Mouse (Mus musculus) erythroblast, embryonic 14.5 days (primary cell): ENCODE results near the gene Map2k4. TPM values are rescaled to one million over a fixed set of nuclear protein-coding genes. Genes with fewer than 3 reads are reported as not detected.

Experiments
- H3K27me3 ChIP-seq: 2 replicates; pipeline ENCODE4 v1.6.1; 2012; ENCODE audit warnings: inconsistent platforms; ENCODE audit not compliant: control insufficient read depth
- H3K36me3 ChIP-seq: 2 replicates; pipeline ENCODE4 v1.6.1; 2012; ENCODE audit warnings: mild to moderate bottlenecking, inconsistent platforms; ENCODE audit not compliant: control insufficient read depth
- H3K4me1 ChIP-seq: 2 replicates; pipeline ENCODE4 v1.6.1; 2012; ENCODE audit warnings: inconsistent platforms; ENCODE audit not compliant: control insufficient read depth
- H3K4me3 ChIP-seq: replicated peaks from 2 replicates; pipeline ENCODE3; 2012; ENCODE audit warnings: moderate library complexity, mild to moderate bottlenecking, inconsistent platforms
- H3K9me3 ChIP-seq: 2 replicates; pipeline ENCODE4 v1.6.1; 2012; ENCODE audit warnings: low read length, inconsistent platforms, mixed read lengths; ENCODE audit not compliant: control insufficient read depth
- GATA1 ChIP-seq: IDR thresholded peaks from 2 replicates; pipeline ENCODE4 v1.6.1; 2012; ENCODE audit warnings: low read length, inconsistent platforms, mixed read lengths
- TAL1 ChIP-seq: IDR thresholded peaks from 3 replicates; pipeline ENCODE4 v1.6.1; 2012; ENCODE audit warnings: low read length, inconsistent platforms, mixed read lengths
- polyA plus RNA-seq: library from polyadenylated mRNA; stranded (reverse); fragments of >175 nt; gene quantifications from 2 replicates; pipeline ENCODE4 v1.2.3, GENCODE M21; 2012

The Map2k4 gene
- polyA plus RNA-seq, 1 experiment, result 1.2 TPM

DNA sequence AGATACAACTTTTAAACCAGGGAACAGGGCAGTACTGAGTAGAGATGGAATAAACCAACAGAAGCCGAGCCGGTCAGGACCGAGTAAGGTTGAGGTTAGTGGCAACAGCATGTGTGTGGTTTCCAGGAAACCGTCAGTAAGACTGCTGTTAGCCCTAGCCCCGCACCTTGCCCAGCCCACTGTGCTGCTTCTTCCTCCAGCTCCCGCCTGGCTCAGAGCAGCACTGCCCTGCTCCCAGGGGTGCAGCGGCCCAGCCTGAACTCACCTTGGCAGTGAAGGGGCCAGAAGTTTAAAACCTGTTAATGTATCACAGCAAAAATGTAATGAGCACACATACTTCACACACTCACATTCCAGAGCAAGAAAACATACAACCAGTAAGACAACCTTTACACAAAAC is 53.4 kb downstream of the Map2k4 start:
- H3K4me1 ChIP-seq, result peaks cover 32% of the 10 kb centered on the region
- no peaks in the 10 kb centered on the region for H3K9me3 ChIP-seq
- peaks cover 60% of the 10 kb centered on the region for H3K36me3 ChIP-seq
- H3K4me3 ChIP-seq, result no peak overlapping the region
- H3K27me3 ChIP-seq, result no peaks in the 10 kb centered on the region
- TF ChIP-seq TAL1 (no peak), GATA1 (no peak)

- Histone ChIP-seq H3K4me1 (peaks cover 4% of the 10 kb centered on the region; the same call in 1 of the 2 replicates), H3K36me3 (peaks cover 74% of the 10 kb centered on the region), H3K27me3 (no peaks in the 10 kb centered on the region), H3K9me3 (no peaks in the 10 kb centered on the region), H3K4me3 (no peak overlapping the region)
- TF ChIP-seq TAL1, result no peak
- TF ChIP-seq GATA1, result no peak
These were observed 58.4 kb downstream of the Map2k4 start for GRCm38 (mm10) chr11:65729623-65730217.

- no peak for TF ChIP-seq TAL1
- no peak for TF ChIP-seq GATA1
- Histone ChIP-seq H3K4me3 (no peak overlapping the region), H3K36me3 (peaks cover 73% of the 10 kb centered on the region), H3K4me1 (peaks cover 3% of the 10 kb centered on the region; the same call in 1 of the 2 replicates), H3K27me3 (no peaks in the 10 kb centered on the region), H3K9me3 (no peaks in the 10 kb centered on the region)
These were observed 59.2 kb downstream of the Map2k4 start for GRCm38 (mm10) chr11:65728906-65729305.

DNA sequence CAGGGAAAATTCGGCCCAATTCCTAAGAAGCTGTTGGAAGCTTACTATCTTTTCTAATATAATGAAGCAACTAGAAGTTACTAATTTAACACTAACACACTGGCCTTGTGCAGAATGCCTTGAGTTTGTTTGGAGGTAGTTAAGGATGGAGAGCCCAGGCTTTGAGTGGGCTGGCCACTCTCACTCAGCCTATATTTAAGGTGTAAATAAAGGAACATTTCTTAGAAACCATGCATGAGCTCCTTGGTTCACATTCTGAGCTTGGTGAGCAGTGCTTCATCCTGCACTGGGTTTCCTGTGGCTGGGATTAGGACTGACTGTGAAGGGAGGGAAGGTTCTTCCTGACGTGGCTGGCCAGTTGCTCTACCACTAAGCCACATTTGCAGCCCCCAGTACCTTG is 64.4 kb downstream of the Map2k4 start:
- Histone ChIP-seq H3K9me3 (no peaks in the 10 kb centered on the region), H3K4me1 (no peaks in the 10 kb centered on the region; the same call in 1 of the 2 replicates), H3K36me3 (peaks cover 48% of the 10 kb centered on the region), H3K27me3 (no peaks in the 10 kb centered on the region), H3K4me3 (no peak overlapping the region)
- TF ChIP-seq GATA1, result no peak
- no peak for TF ChIP-seq TAL1

GRCm38 (mm10) chr11:65721615-65722014 is 66.5 kb downstream of the Map2k4 start:
- H3K9me3 ChIP-seq, result no peaks in the 10 kb centered on the region
- H3K4me3 ChIP-seq, result no peak overlapping the region
- no peaks in the 10 kb centered on the region for H3K27me3 ChIP-seq
- H3K36me3 ChIP-seq, result peaks cover 52% of the 10 kb centered on the region
- TF ChIP-seq GATA1 (no peak), TAL1 (no peak)
- H3K4me1 ChIP-seq, result peaks cover 4% of the 10 kb centered on the region; the same call in 1 of the 2 replicates

- H3K9me3 ChIP-seq, result no peaks in the 10 kb centered on the region
- H3K4me1 ChIP-seq, result peaks cover 11% of the 10 kb centered on the region
- H3K36me3 ChIP-seq, result peaks cover 51% of the 10 kb centered on the region
- no peaks in the 10 kb centered on the region for H3K27me3 ChIP-seq
- TF ChIP-seq TAL1, result no peak
- TF ChIP-seq GATA1, result no peak
- H3K4me3 ChIP-seq, result no peak overlapping the region
These were observed 68.1 kb downstream of the Map2k4 start for GRCm38 (mm10) chr11:65719960-65720359.

DNA sequence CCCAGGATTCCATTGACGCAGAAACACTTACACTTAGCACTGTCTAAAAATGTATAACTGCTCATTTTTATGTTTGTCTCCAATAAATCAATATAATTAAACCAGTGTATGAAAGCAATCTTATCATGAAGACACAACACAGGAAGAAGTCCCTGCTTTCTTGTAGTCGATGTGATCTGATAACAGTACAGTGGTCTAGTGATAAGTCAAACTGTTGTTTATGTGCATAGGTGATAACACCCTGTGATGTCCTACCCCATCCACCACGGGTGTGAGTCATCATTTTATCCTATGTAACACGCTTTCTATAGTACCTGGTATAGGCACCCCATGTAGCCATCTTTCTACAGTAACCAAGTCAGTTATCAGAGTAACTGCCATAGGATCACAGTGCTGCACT is 74.3 kb downstream of the Map2k4 start:
- Histone ChIP-seq H3K4me1 (peaks cover 26% of the 10 kb centered on the region), H3K4me3 (no peak overlapping the region), H3K9me3 (no peaks in the 10 kb centered on the region), H3K27me3 (no peaks in the 10 kb centered on the region), H3K36me3 (peaks cover 55% of the 10 kb centered on the region)
- TF ChIP-seq TAL1 (no peak), GATA1 (0 out of 2 replicates have a peak, but pooled peaks have one; percentile 5)

- no peaks in the 10 kb centered on the region for H3K9me3 ChIP-seq
- no peak overlapping the region for H3K4me3 ChIP-seq
- peaks cover 26% of the 10 kb centered on the region for H3K4me1 ChIP-seq
- H3K36me3 ChIP-seq, result peaks cover 55% of the 10 kb centered on the region
- no peaks in the 10 kb centered on the region for H3K27me3 ChIP-seq
- TF ChIP-seq GATA1 (no peak), TAL1 (no peak)
These were observed 75.3 kb downstream of the Map2k4 start for GRCm38 (mm10) chr11:65712754-65713306.

GRCm38 (mm10) chr11:65706784-65707183 is 81.3 kb downstream of the Map2k4 start:
- no peaks in the 10 kb centered on the region for H3K9me3 ChIP-seq
- no peak overlapping the region for H3K4me3 ChIP-seq
- H3K4me1 ChIP-seq, result no peaks in the 10 kb centered on the region
- H3K27me3 ChIP-seq, result no peaks in the 10 kb centered on the region
- TF ChIP-seq GATA1 (no peak), TAL1 (no peak)
- H3K36me3 ChIP-seq, result peaks cover 51% of the 10 kb centered on the region
